In genomic region chr13:5870382-5871272, GRCm38 (mm10) we compare ENCODE assay signal across 8 mouse cellular contexts. TPM values are rescaled to one million over a fixed set of nuclear protein-coding genes. Genes with fewer than 3 reads are reported as not detected.
DNase-seq lines count a peak whose midpoint lies in the region; ATAC-seq lines count a peak whose summit lies in the region.

No protein-coding gene starts in this region.

- H3K9me3 ChIP-seq in forebrain, embryonic 10.5 days: no peaks in the 10 kb centered on the region
- no peaks in the 10 kb centered on the region for H3K9me3 ChIP-seq in limb, embryonic 13.5 days
- H3K9me3 ChIP-seq in midbrain, embryonic 13.5 days: no peaks in the 10 kb centered on the region

- DNase-seq in left cerebral cortex, postnatal 25 days (ENCODE audit: low spot score in 2 of 2): peak; percentile 23 to 50
- no peak for DNase-seq in left cerebral cortex, postnatal 14 days (ENCODE audit: low spot score in 2 of 2)
- DNase-seq in forebrain, embryonic 10.5 days (ENCODE audit: extremely low spot score, low spot score): peak; percentile 36
- peak; percentile 69 for DNase-seq in heart, postnatal 25 days (ENCODE audit: low spot score)
- DNase-seq in spleen, adult 12 weeks (ENCODE audit: low spot score): no peak
- DNase-seq in cerebellum, adult 11-12 months: no peak

- peak; percentile 63 for ATAC-seq in limb, embryonic 13.5 days (ENCODE audit: low FRiP score, low read depth)
- ATAC-seq in midbrain, embryonic 13.5 days: peak; percentile 80

- H3K36me3 ChIP-seq in forebrain, embryonic 10.5 days (replicated peaks): peaks cover 29% of the 10 kb centered on the region
- H3K36me3 ChIP-seq in limb, embryonic 13.5 days: peaks cover 36% of the 10 kb centered on the region
- H3K36me3 ChIP-seq in midbrain, embryonic 13.5 days: peaks cover 30% of the 10 kb centered on the region

- H3K9ac ChIP-seq in limb, embryonic 13.5 days: no peak overlapping the region
- no peak overlapping the region; the same call in 1 of the 2 replicates for H3K9ac ChIP-seq in midbrain, embryonic 13.5 days (replicated peaks)

- H3K4me3 ChIP-seq in forebrain, embryonic 10.5 days: peak overlapping the region; percentile 19
- H3K4me3 ChIP-seq in limb, embryonic 13.5 days: no peak overlapping the region
- H3K4me3 ChIP-seq in midbrain, embryonic 13.5 days (replicated peaks): no peak overlapping the region

- H3K4me2 ChIP-seq in limb, embryonic 13.5 days (replicated peaks): peak overlapping the region; percentile 30; the same call in 1 of the 2 replicates
- H3K4me2 ChIP-seq in midbrain, embryonic 13.5 days (replicated peaks): peak overlapping the region; percentile 18; the same call in 1 of the 2 replicates

- WGBS in forebrain, embryonic 10.5 days: 11% methylated on average over 15 of the region's 15 CpGs
- 34% methylated on average over 15 of the region's 15 CpGs for WGBS in limb, embryonic 13.5 days
- WGBS in midbrain, embryonic 13.5 days: 11% methylated on average over 15 of the region's 15 CpGs

- H3K27me3 ChIP-seq in forebrain, embryonic 10.5 days (ENCODE audit: poor library complexity, severe bottlenecking): peaks cover 10% of the 10 kb centered on the region; the same call in 1 of the 2 replicates
- H3K27me3 ChIP-seq in limb, embryonic 13.5 days: no peaks in the 10 kb centered on the region
- H3K27me3 ChIP-seq in midbrain, embryonic 13.5 days: no peaks in the 10 kb centered on the region

- peak overlapping the region; percentile 67 for H3K27ac ChIP-seq in forebrain, embryonic 10.5 days
- no peak overlapping the region for H3K27ac ChIP-seq in limb, embryonic 13.5 days
- H3K27ac ChIP-seq in midbrain, embryonic 13.5 days: no peak overlapping the region

- H3K4me1 ChIP-seq in forebrain, embryonic 10.5 days: peaks cover 21% of the 10 kb centered on the region
- peaks cover 17% of the 10 kb centered on the region for H3K4me1 ChIP-seq in limb, embryonic 13.5 days
- H3K4me1 ChIP-seq in midbrain, embryonic 13.5 days (replicated peaks): peaks cover 36% of the 10 kb centered on the region

- intact Hi-C loops in left cerebral cortex, postnatal 25 days (cut with DNase I): no loop called here
- intact Hi-C loops in left cerebral cortex, postnatal 14 days (cut with DNase I): no loop called here
- intact Hi-C loops in heart, postnatal 25 days (cut with DNase I): loop anchor here (5.0 kb wide), 1 partner anchor 422 kb away; no protein-coding TSS in a partner anchor

RNA-seq across cellular contexts. Expression of gene Klf6, which starts 9.3 kb away (rescaled TPM):
- 10 to 100 TPM; 54.5 to 58.2 TPM for total RNA-seq in left cerebral cortex, postnatal 25 days (2021)
- 10 to 100 TPM; 57.7 to 59.7 TPM for total RNA-seq in left cerebral cortex, postnatal 14 days (2021)
- 42.6 and 43.6 TPM in 2 replicates for polyA plus RNA-seq in forebrain, embryonic 10.5 days (2016; fragmentation: Nextera tagmentation; extraction: Ambion mirVana)
- 10 to 100 TPM; 47.7 to 55.1 TPM for total RNA-seq in heart, postnatal 25 days (2021)
- polyA plus RNA-seq in limb, embryonic 13.5 days (2015; fragmentation: Nextera tagmentation; extraction: Ambion mirVana): 71.4 and 79.0 TPM in 2 replicates
- 68.3 and 82.1 TPM in 2 replicates for polyA plus RNA-seq in midbrain, embryonic 13.5 days (2015; fragmentation: Nextera tagmentation; extraction: Ambion mirVana)

Comparison
In these comparisons a context has a peak if more than half of its experiments do, and no peak if none do; other contexts are left out.
1. DNase-seq: peak in left cerebral cortex, postnatal 25 days (2 of 2), forebrain, embryonic 10.5 days (single experiment) and heart, postnatal 25 days (single experiment); none in left cerebral cortex, postnatal 14 days (0 of 2), spleen, adult 12 weeks (single experiment) and cerebellum, adult 11-12 months (single experiment).